Mouse (Mus musculus) urinary bladder, adult 2 months (tissue): ENCODE measurements around the gene Fastkd3. TPM values are rescaled to one million over a fixed set of nuclear protein-coding genes. Genes with fewer than 3 reads are reported as not detected.
A peak's percentile ranks its signal among the peaks of the same experiment; 100 is the strongest.
"Not testable (repeated sequence)": the region's sequence is repeated elsewhere in the genome, so short reads cannot be mapped to it uniquely, and the experiment has no call there.

Experiments
- DNase-seq: peaks from one replicate; pipeline ENCODE4 v3.0.0; 2022; ENCODE audit warnings: low spot score
- polyA plus RNA-seq: library from polyadenylated mRNA; depleted of rRNA; stranded (reverse); fragments of >200 nt; gene quantifications from 2 replicates; pipeline ENCODE4 v1.2.3, GENCODE M21; 2012; rRNA removed

The Fastkd3 gene
- 12.4 and 13.7 TPM in 2 replicates for polyA plus RNA-seq

GRCm38 (mm10) chr13:68581747-68582516 lies at the start of gene Fastkd3, which contains the start of gene Mtrr:
TSS of gene Fastkd3 (plus strand) at chr13:68582234.
TSS of gene Mtrr (minus strand) at chr13:68582149.
- DNase-seq = peak; percentile 99

- DNase-seq = not testable (repeated sequence)
Observed at GRCm38 (mm10) chr13:68553391-68553790, 28.6 kb upstream of the Fastkd3 start.

- no peak for DNase-seq
Observed at GRCm38 (mm10) chr13:68568110-68568509, 13.9 kb upstream of the Fastkd3 start.

- no peak for DNase-seq
Observed at GRCm38 (mm10) chr13:68568548-68568947, 13.5 kb upstream of the Fastkd3 start.

- no peak for DNase-seq
Observed at GRCm38 (mm10) chr13:68569589-68570336, 12.3 kb upstream of the Fastkd3 start.

- no peak for DNase-seq
Observed at GRCm38 (mm10) chr13:68572247-68572646, 9.8 kb upstream of the Fastkd3 start.

GRCm38 (mm10) chr13:68572966-68573913 lies 8.8 kb upstream of the Fastkd3 start:
- no peak for DNase-seq

GRCm38 (mm10) chr13:68574398-68574797 lies 7.6 kb upstream of the Fastkd3 start:
- no peak for DNase-seq

GRCm38 (mm10) chr13:68577945-68578344 lies 4.1 kb upstream of the Fastkd3 start:
- no peak for DNase-seq

GRCm38 (mm10) chr13:68581086-68581740 lies 821 bp upstream of the Fastkd3 start:
- no peak for DNase-seq

GRCm38 (mm10) chr13:68582517-68582780 lies 415 bp downstream of the Fastkd3 start:
- no peak for DNase-seq

- no peak for DNase-seq
Observed at GRCm38 (mm10) chr13:68583961-68584360, 1.9 kb downstream of the Fastkd3 start.

GRCm38 (mm10) chr13:68585441-68585840 lies 3.4 kb downstream of the Fastkd3 start:
- no peak for DNase-seq

- DNase-seq = no peak
Observed at GRCm38 (mm10) chr13:68588352-68588751, 6.3 kb downstream of the Fastkd3 start.

GRCm38 (mm10) chr13:68593797-68594196 lies 11.8 kb downstream of the Fastkd3 start:
- DNase-seq = no peak

GRCm38 (mm10) chr13:68597199-68597598 lies 15.2 kb downstream of the Fastkd3 start, which contains the start of gene 1700001L19Rik:
TSS of gene 1700001L19Rik (plus strand) at chr13:68597421.
- DNase-seq = no peak

- DNase-seq = no peak
Observed at GRCm38 (mm10) chr13:68597667-68598066, 15.6 kb downstream of the Fastkd3 start.

GRCm38 (mm10) chr13:68598953-68599352 lies 16.9 kb downstream of the Fastkd3 start:
- DNase-seq = no peak

- DNase-seq = no peak
Observed at GRCm38 (mm10) chr13:68601184-68601583, 19.1 kb downstream of the Fastkd3 start.

GRCm38 (mm10) chr13:68603085-68603484 lies 21.1 kb downstream of the Fastkd3 start:
- no peak for DNase-seq

GRCm38 (mm10) chr13:68605689-68606126 lies 23.7 kb downstream of the Fastkd3 start:
- no peak for DNase-seq
